Mouse (Mus musculus): ENCODE measurements around the gene Dzip1l. TPM values are rescaled to one million over a fixed set of nuclear protein-coding genes. Genes with fewer than 3 reads are reported as not detected.

Gene Dzip1l
- polyA plus RNA-seq, 1 experiment: not detected

- TF ChIP-seq CTCF (IDR thresholded peaks at IDR 0.05; ENCODE audit: insufficient read depth, low read depth, low read length) (no peak), POLR2A (IDR thresholded peaks at IDR 0.05; ENCODE audit: insufficient read depth, low read depth, low read length) (no peak)
- no peaks in the 10 kb centered on the region for H3K4me1 ChIP-seq (ENCODE audit: control insufficient read depth, insufficient read depth, low read length)
- no peak overlapping the region for H3K27ac ChIP-seq (ENCODE audit: insufficient read depth, low read depth, low read length)
- no peak overlapping the region for H3K4me3 ChIP-seq (ENCODE audit: insufficient read depth, low read depth, low read length)
- 13% methylated on average over 2 of the region's 2 CpGs for WGBS
Measured at GRCm38 (mm10) chr9:99671603-99672002, 42.3 kb downstream of the Dzip1l start.

- TF ChIP-seq POLR2A (IDR thresholded peaks at IDR 0.05; ENCODE audit: insufficient read depth, low read depth, low read length): no peak
- TF ChIP-seq CTCF (IDR thresholded peaks at IDR 0.05; ENCODE audit: insufficient read depth, low read depth, low read length): no peak
- Histone ChIP-seq H3K4me1 (ENCODE audit: control insufficient read depth, insufficient read depth, low read length) (no peaks in the 10 kb centered on the region), H3K4me3 (ENCODE audit: insufficient read depth, low read depth, low read length) (no peak overlapping the region), H3K27ac (ENCODE audit: insufficient read depth, low read depth, low read length) (no peak overlapping the region)
- 96% methylated on average over 3 of the region's 3 CpGs for WGBS
Measured at GRCm38 (mm10) chr9:99675714-99676113, 46.4 kb downstream of the Dzip1l start.

- Histone ChIP-seq H3K4me3 (ENCODE audit: insufficient read depth, low read depth, low read length) (peak overlapping the region; percentile 9; the same call in 1 of the 2 replicates), H3K4me1 (ENCODE audit: control insufficient read depth, insufficient read depth, low read length) (peaks cover 12% of the 10 kb centered on the region), H3K27ac (ENCODE audit: insufficient read depth, low read depth, low read length) (peak overlapping the region; percentile 14; the same call in 1 of the 2 replicates)
- TF ChIP-seq POLR2A (IDR thresholded peaks at IDR 0.05; ENCODE audit: insufficient read depth, low read depth, low read length) (no peak), CTCF (IDR thresholded peaks at IDR 0.05; ENCODE audit: insufficient read depth, low read depth, low read length) (no peak)
- 30% methylated on average over 21 of the region's 21 CpGs for WGBS
Measured at GRCm38 (mm10) chr9:99681980-99682570, 52.8 kb downstream of the Dzip1l start.

GRCm38 (mm10) chr9:99685061-99685521, 55.8 kb downstream of the Dzip1l start:
- H3K4me3 ChIP-seq (ENCODE audit: insufficient read depth, low read depth, low read length): no peak overlapping the region
- H3K4me1 ChIP-seq (ENCODE audit: control insufficient read depth, insufficient read depth, low read length): peaks cover 12% of the 10 kb centered on the region
- H3K27ac ChIP-seq (ENCODE audit: insufficient read depth, low read depth, low read length): no peak overlapping the region
- no peak for TF ChIP-seq POLR2A (IDR thresholded peaks at IDR 0.05; ENCODE audit: insufficient read depth, low read depth, low read length)
- no peak for TF ChIP-seq CTCF (IDR thresholded peaks at IDR 0.05; ENCODE audit: insufficient read depth, low read depth, low read length)
- 52% methylated on average over 5 of the region's 5 CpGs for WGBS

GRCm38 (mm10) chr9:99685536-99686231, 56.4 kb downstream of the Dzip1l start:
- WGBS: 65% methylated on average over 5 of the region's 5 CpGs
- TF ChIP-seq POLR2A (IDR thresholded peaks at IDR 0.05; ENCODE audit: insufficient read depth, low read depth, low read length): no peak
- TF ChIP-seq CTCF (IDR thresholded peaks at IDR 0.05; ENCODE audit: insufficient read depth, low read depth, low read length): no peak
- Histone ChIP-seq H3K27ac (ENCODE audit: insufficient read depth, low read depth, low read length) (no peak overlapping the region), H3K4me1 (ENCODE audit: control insufficient read depth, insufficient read depth, low read length) (peaks cover 12% of the 10 kb centered on the region), H3K4me3 (ENCODE audit: insufficient read depth, low read depth, low read length) (no peak overlapping the region)

GRCm38 (mm10) chr9:99689796-99690195, 60.5 kb downstream of the Dzip1l start:
- WGBS: 91% methylated on average over 5 of the region's 5 CpGs
- Histone ChIP-seq H3K4me1 (ENCODE audit: control insufficient read depth, insufficient read depth, low read length) (peaks cover 5% of the 10 kb centered on the region), H3K27ac (ENCODE audit: insufficient read depth, low read depth, low read length) (no peak overlapping the region), H3K4me3 (ENCODE audit: insufficient read depth, low read depth, low read length) (no peak overlapping the region)
- no peak for TF ChIP-seq CTCF (IDR thresholded peaks at IDR 0.05; ENCODE audit: insufficient read depth, low read depth, low read length)

GRCm38 (mm10) chr9:99690386-99690785, 61.1 kb downstream of the Dzip1l start:
- TF ChIP-seq CTCF (IDR thresholded peaks at IDR 0.05; ENCODE audit: insufficient read depth, low read depth, low read length): no peak
- TF ChIP-seq POLR2A (IDR thresholded peaks at IDR 0.05; ENCODE audit: insufficient read depth, low read depth, low read length): no peak
- 93% methylated on average over 7 of the region's 7 CpGs for WGBS
- H3K4me3 ChIP-seq (ENCODE audit: insufficient read depth, low read depth, low read length): no peak overlapping the region
- H3K27ac ChIP-seq (ENCODE audit: insufficient read depth, low read depth, low read length): no peak overlapping the region
- peaks cover 2% of the 10 kb centered on the region for H3K4me1 ChIP-seq (ENCODE audit: control insufficient read depth, insufficient read depth, low read length)

GRCm38 (mm10) chr9:99694961-99695360, 65.7 kb downstream of the Dzip1l start:
- H3K27ac ChIP-seq (ENCODE audit: insufficient read depth, low read depth, low read length): no peak overlapping the region
- 78% methylated on average over 7 of the region's 7 CpGs for WGBS
- TF ChIP-seq CTCF (IDR thresholded peaks at IDR 0.05; ENCODE audit: insufficient read depth, low read depth, low read length): no peak
- TF ChIP-seq POLR2A (IDR thresholded peaks at IDR 0.05; ENCODE audit: insufficient read depth, low read depth, low read length): no peak
- no peaks in the 10 kb centered on the region for H3K4me1 ChIP-seq (ENCODE audit: control insufficient read depth, insufficient read depth, low read length)
- no peak overlapping the region for H3K4me3 ChIP-seq (ENCODE audit: insufficient read depth, low read depth, low read length)

GRCm38 (mm10) chr9:99699752-99700389, 70.6 kb downstream of the Dzip1l start:
- TF ChIP-seq CTCF (IDR thresholded peaks at IDR 0.05; ENCODE audit: insufficient read depth, low read depth, low read length): no peak
- TF ChIP-seq POLR2A (IDR thresholded peaks at IDR 0.05; ENCODE audit: insufficient read depth, low read depth, low read length): no peak
- H3K4me1 ChIP-seq (ENCODE audit: control insufficient read depth, insufficient read depth, low read length): no peaks in the 10 kb centered on the region
- no peak overlapping the region for H3K27ac ChIP-seq (ENCODE audit: insufficient read depth, low read depth, low read length)
- no peak overlapping the region for H3K4me3 ChIP-seq (ENCODE audit: insufficient read depth, low read depth, low read length)
- WGBS: 80% methylated on average over 2 of the region's 2 CpGs

Measured in olfactory bulb, adult 2 months (tissue).